Mouse (Mus musculus): ENCODE results near the gene Vps37b. TPM values are rescaled to one million over a fixed set of nuclear protein-coding genes. Genes with fewer than 3 reads are reported as not detected.
A peak's percentile ranks its signal among the peaks of the same experiment; 100 is the strongest.

Vps37b gene
- total and polyA plus RNA-seq, 2 experiments from 2014 or later = 51.4 to 55.7 TPM

DNA sequence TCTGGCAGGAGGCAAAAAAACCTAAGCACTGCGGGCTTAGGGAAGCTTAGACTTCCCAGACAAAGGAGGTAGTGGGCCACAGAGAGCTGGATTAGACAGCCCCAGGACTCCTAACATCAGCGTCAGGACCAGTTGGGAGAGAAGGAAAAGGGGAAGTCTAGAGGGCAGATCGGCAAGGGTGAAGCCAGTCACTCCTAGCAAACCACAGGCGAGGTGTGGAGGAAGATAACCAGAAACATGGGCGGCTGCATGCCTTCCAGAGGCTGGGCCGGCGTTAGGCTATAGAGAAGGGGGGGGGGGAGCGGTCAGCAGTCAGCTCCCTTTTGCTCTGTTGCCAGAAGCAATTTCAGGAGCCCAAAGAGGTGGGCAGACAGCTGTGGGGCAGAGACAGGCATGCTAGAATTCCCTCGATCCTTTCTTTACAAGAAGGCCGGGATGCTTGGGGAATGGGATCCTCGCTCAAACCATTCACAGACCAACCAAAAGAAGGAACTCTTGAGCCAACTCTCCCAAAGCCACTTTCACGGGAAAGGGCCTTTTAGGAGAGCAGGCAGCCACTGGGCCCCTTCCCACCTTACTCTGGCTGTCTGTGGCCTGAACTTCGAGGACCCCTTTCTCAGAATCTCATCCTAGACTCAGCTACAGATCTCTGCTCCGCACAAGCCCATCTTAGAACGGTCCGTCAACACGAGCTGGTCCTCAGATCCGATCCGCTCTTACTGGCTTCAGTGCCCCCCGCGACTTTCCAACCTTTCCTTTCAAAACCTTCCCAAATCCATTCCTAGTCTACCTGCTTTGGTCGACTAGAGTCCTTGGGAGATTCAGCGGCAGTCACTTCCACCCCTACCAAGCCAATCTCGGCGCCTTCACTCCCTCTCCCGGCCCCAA, 758 bp downstream of the Vps37b start:
- Histone ChIP-seq H3K4me3 (ENCODE audit: low read depth, low read length) (peak overlapping the region; percentile 97), H3K27me3 (ENCODE audit: control insufficient read depth, insufficient read depth, low read length) (no peaks in the 10 kb centered on the region), H3K4me2 (ENCODE audit: low read depth, low read length) (peak overlapping the region; percentile 95), H3K36me3 (replicated peaks; ENCODE audit: control insufficient read depth, insufficient read depth, low read length) (no peaks in the 10 kb centered on the region), H3K4me1 (ENCODE audit: control insufficient read depth, insufficient read depth) (peaks cover 42% of the 10 kb centered on the region), H3K9ac (replicated peaks; ENCODE audit: low read depth, low read length) (peak overlapping the region; percentile 98), H3K27ac (ENCODE audit: low read depth) (peak overlapping the region; percentile 98), H3K9me3 (replicated peaks; ENCODE audit: control insufficient read depth, low read length) (no peaks in the 10 kb centered on the region)
- 0% methylated on average over 26 of the region's 26 CpGs for WGBS
- no peak for TF ChIP-seq CTCF (IDR thresholded peaks at IDR 0.05; ENCODE audit: low read depth)
- TF ChIP-seq EP300 (IDR thresholded peaks at IDR 0.05; ENCODE audit: low read depth) = no peak
- peak; percentile 63 for ATAC-seq (ENCODE audit: insufficient read depth, low read depth)
- peak; percentile 57 for DNase-seq (ENCODE audit: low spot score)

- H3K9ac ChIP-seq (replicated peaks; ENCODE audit: low read depth, low read length) = peak overlapping the region; percentile 98
- H3K27ac ChIP-seq (ENCODE audit: low read depth) = peak overlapping the region; percentile 98
- peak overlapping the region; percentile 97 for H3K4me3 ChIP-seq (ENCODE audit: low read depth, low read length)
- H3K4me2 ChIP-seq (ENCODE audit: low read depth, low read length) = peak overlapping the region; percentile 95
- H3K9me3 ChIP-seq (replicated peaks; ENCODE audit: control insufficient read depth, low read length) = no peaks in the 10 kb centered on the region
- DNase-seq (ENCODE audit: low spot score) (no peak), ATAC-seq (ENCODE audit: insufficient read depth, low read depth) (no peak)
- peaks cover 50% of the 10 kb centered on the region for H3K4me1 ChIP-seq (ENCODE audit: control insufficient read depth, insufficient read depth)
- TF ChIP-seq EP300 (IDR thresholded peaks at IDR 0.05; ENCODE audit: low read depth) (no peak), CTCF (IDR thresholded peaks at IDR 0.05; ENCODE audit: low read depth) (no peak)
- H3K27me3 ChIP-seq (ENCODE audit: control insufficient read depth, insufficient read depth, low read length) = no peaks in the 10 kb centered on the region
- 12% methylated on average over 12 of the region's 12 CpGs for WGBS
- H3K36me3 ChIP-seq (replicated peaks; ENCODE audit: control insufficient read depth, insufficient read depth, low read length) = no peaks in the 10 kb centered on the region
These were observed 1.5 kb downstream of the Vps37b start for GRCm38 (mm10) chr5:124030386-124031067.

DNA sequence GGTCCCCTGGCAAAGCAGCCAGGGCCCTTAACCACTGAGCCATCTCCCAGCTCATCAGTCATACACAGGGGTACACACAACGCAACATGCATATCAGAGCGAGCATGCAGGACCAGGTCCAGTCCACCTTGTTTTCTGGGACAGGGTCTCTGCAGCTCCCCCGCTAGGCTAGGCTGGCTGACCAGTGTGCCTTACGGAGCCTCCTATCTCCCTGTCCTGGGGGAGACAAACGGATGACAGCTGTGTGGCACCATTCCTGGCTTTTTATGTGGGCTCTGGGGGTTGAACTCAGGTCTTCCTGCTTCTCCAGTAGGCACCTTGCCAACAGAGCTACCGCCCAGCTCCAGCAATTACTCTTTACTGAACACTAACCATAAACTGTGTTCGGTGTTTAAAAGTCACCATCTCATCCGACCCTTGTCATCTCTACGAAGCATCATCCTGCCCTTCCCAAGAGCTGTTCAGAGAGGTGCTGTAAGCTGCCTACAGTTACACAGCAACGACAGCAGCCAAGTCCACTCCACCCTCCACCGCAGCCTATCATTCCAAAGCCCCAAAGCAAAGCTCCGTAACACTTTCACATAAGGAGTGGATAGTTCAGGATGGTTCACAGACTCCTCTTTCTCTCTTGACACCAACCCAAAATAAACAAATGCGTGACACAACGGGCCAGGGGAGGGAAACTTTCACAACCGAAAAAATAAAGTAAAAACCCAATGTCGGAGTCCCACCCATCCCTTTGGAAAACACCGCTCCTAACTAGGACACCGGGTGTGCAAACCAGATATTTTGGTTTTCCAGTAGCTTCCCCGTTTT, 2.6 kb downstream of the Vps37b start:
- no peaks in the 10 kb centered on the region for H3K9me3 ChIP-seq (replicated peaks; ENCODE audit: control insufficient read depth, low read length)
- H3K4me1 ChIP-seq (ENCODE audit: control insufficient read depth, insufficient read depth) = peaks cover 60% of the 10 kb centered on the region
- H3K27me3 ChIP-seq (ENCODE audit: control insufficient read depth, insufficient read depth, low read length) = no peaks in the 10 kb centered on the region
- H3K27ac ChIP-seq (ENCODE audit: low read depth) = peak overlapping the region; percentile 98
- 50% methylated on average over 19 of the region's 19 CpGs for WGBS
- TF ChIP-seq EP300 (IDR thresholded peaks at IDR 0.05; ENCODE audit: low read depth) = no peak
- no peak for TF ChIP-seq CTCF (IDR thresholded peaks at IDR 0.05; ENCODE audit: low read depth)
- peak overlapping the region; percentile 95 for H3K4me2 ChIP-seq (ENCODE audit: low read depth, low read length)
- DNase-seq (ENCODE audit: low spot score) = peak; percentile 31
- no peaks in the 10 kb centered on the region for H3K36me3 ChIP-seq (replicated peaks; ENCODE audit: control insufficient read depth, insufficient read depth, low read length)
- peak overlapping the region; percentile 97 for H3K4me3 ChIP-seq (ENCODE audit: low read depth, low read length)
- peak overlapping the region; percentile 42 for H3K9ac ChIP-seq (replicated peaks; ENCODE audit: low read depth, low read length)
- ATAC-seq (ENCODE audit: insufficient read depth, low read depth) = no peak

GRCm38 (mm10) chr5:124028680-124029079, 3.4 kb downstream of the Vps37b start:
- Histone ChIP-seq H3K9ac (replicated peaks; ENCODE audit: low read depth, low read length) (peak overlapping the region; percentile 52), H3K4me2 (ENCODE audit: low read depth, low read length) (peak overlapping the region; percentile 55)
- 27% methylated on average over 7 of the region's 7 CpGs for WGBS

More at GRCm38 (mm10) chr5:124028680-124029079, 3.4 kb downstream of the Vps37b start:
- Histone ChIP-seq H3K9me3 (replicated peaks; ENCODE audit: control insufficient read depth, low read length) (no peaks in the 10 kb centered on the region), H3K4me1 (ENCODE audit: control insufficient read depth, insufficient read depth) (peaks cover 60% of the 10 kb centered on the region), H3K4me3 (ENCODE audit: low read depth, low read length) (peak overlapping the region; percentile 20; the same call in 1 of the 2 replicates), H3K36me3 (replicated peaks; ENCODE audit: control insufficient read depth, insufficient read depth, low read length) (no peaks in the 10 kb centered on the region), H3K27ac (ENCODE audit: low read depth) (peak overlapping the region; percentile 98), H3K27me3 (ENCODE audit: control insufficient read depth, insufficient read depth, low read length) (no peaks in the 10 kb centered on the region)
- DNase-seq (ENCODE audit: low spot score) (no peak), ATAC-seq (ENCODE audit: insufficient read depth, low read depth) (no peak)
- no peak for TF ChIP-seq CTCF (IDR thresholded peaks at IDR 0.05; ENCODE audit: low read depth)
- no peak for TF ChIP-seq EP300 (IDR thresholded peaks at IDR 0.05; ENCODE audit: low read depth)
